Mouse (Mus musculus): Measurements from ENCODE around the gene Rcn2.

Rcn2 gene

DNA sequence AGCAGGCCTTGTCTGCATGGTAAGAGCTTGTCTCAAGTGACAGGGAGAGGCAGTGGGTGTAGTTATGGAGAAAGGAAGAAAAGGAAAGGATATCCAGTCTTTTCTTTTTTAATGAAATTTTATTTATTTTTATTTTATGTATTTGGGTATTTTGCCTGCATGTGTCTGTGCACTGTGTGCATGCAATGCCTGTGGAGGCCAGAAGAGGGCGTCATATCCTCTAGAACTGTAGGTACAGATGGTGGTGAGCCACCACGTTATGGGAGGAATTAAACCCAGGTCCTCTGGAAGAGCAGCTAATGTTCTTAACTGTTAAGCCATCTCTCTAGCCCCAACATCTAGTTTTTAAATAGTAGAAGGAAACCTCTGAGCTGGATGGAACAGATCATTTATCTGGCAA is 50.5 kb downstream of the Rcn2 start:
- no peak for DNase-seq (ENCODE audit: low read depth, low spot score)

DNA sequence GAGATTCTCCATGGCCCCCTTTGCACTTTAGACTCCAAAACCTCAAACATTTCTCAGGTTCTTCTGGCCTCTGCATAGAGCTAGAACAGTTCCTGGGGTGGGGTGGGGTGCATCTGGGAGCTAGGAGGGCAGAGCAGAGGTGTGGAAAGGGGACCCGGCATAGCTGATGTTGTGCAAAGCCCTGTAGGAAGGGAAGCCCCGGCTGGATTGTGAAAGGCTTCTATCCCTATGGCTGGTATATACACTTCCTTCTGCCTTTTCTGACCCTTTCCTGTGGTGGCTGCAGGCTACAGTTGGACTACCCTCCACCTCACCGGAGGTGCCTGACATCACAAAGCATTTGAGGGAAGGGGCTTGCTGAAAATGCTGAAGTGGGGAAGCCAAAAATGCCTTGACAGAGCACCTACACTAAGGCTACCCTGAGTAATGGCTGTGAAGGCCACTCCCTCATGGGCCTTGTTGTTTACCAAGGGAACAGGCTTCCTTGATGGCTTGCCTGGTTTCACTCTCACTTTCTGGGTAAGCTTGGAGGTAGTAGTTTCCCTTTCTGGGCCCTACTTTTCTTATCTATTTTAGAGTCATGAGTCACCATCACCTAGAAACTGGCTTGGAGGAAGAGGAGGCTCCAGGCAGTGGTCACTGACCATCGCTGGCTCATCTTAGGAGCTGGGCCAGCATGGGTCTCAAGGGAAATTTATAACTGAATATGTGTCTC is 56.1 kb downstream of the Rcn2 start:
- DNase-seq (ENCODE audit: low read depth, low spot score) = no peak

DNA sequence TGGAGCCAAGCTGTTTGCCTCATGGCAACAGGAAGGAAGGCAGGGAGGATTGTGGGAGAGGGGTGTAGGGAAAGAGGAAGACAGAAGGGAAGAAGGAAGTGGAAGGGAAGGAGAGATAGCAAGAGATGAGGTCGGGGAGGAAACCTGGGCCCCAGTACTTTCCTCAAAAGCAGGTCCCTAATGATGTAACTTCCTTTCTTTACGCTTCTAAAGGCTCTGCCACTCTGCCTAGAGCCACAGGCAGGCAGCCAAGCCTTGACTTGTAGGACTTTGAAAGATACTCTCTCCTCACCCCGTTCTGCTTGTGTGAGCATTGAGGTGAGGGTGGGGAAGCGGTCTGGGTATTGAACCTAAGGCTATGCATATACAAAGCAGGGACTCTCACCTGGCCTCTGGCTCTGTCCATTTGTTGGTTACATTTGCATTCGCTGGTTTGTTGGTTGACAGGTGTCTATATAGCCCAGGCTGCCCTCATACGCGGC is 58.4 kb downstream of the Rcn2 start:
- no peak for DNase-seq (ENCODE audit: low read depth, low spot score)

DNA sequence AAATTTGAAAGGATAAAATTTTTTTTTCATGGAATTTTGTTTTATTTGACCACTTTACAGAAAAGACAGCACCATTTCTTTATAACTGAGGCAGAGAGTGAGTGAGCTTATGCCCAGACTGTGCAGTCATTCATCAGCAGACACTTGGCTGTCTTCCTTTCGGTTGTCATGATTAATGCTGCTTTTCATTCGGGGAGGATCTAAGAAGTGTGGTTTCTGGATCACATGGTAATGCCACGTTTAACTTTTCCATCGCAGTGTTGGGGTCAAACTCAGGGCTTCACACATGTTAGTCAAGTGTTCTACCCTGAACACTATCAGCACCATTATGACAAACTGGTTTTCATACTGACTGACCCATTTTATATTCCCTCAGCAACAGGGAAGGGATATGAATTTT is 59.4 kb downstream of the Rcn2 start:
- no peak for DNase-seq (ENCODE audit: low read depth, low spot score)

DNA sequence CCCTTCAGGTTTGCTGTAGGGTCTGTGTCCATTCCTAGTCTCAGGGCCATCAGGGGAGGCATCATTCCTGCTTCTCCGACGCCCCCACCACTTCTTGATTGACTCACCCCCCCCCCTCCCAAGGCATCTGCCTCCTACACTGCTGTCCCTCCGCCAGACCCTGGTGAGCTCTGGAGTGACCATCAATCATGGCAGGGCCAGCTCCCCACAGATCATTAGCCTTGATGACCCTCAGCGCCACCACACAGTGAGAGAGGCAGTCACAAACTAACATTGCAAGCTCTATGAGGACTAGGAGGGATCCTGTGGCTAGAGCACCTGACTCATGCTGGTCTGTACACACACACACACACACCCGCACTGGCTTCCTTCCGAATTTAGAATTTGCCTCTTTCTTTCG is 63.3 kb downstream of the Rcn2 start:
- DNase-seq (ENCODE audit: low read depth, low spot score) = no peak

DNA sequence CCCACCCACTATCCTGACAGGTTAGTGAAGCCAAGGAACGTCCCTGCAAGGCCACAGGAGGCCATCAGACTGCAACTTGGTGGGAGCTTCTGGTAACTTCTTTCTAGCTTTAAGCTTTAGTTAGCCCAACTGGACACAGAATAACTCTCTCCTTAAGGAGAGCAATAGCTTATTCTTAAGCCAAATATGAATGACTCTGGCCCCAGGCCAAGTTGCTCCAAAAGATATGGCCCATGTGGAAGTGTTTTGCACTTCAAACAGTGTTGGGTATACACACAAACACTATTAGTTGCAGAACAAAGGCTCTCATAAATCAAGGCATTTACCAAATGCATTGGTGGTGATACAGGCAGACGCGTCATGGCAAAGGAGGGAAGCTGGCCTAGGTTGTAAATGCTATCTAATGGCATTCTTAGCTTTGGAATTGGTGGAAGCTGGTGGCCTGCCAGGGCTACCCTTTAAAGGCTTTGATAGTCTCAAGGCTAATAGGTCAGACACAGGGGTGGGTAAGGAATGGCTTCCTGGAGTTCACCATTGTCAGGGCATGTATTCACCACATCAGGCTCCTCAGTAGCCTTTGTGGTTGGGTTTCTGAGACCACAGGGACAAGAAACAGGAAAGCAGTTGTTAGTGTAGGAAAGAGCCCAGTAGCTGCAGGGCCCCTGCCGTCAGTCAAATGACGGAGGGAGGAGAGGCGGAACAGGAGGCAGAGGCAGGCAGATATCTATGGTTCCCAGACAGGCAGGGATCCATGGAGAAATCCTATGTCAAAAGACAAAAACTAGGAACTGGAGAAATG is 64.8 kb downstream of the Rcn2 start:
- no peak for DNase-seq (ENCODE audit: low read depth, low spot score)

DNA sequence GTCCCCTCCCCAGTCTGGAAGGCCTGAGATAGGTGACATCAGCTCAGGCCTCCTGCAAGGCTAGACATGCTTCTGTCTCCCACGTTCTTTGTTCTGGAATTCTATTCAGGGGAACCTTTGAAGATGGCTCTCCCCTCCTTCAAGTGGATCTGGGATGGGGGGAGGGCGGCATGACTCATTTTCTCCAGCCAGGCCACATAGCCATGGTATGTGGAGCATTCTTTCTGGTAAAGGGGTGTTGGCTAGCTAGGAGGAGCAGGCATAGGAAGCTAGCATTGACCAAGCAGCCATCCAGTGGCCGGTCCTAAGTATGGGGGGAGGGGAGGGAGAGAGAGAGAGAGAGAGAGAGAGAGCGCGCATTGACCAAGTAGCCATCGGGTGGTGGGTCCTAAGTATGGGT is 65.9 kb downstream of the Rcn2 start:
- DNase-seq (ENCODE audit: low read depth, low spot score) = no peak

DNA sequence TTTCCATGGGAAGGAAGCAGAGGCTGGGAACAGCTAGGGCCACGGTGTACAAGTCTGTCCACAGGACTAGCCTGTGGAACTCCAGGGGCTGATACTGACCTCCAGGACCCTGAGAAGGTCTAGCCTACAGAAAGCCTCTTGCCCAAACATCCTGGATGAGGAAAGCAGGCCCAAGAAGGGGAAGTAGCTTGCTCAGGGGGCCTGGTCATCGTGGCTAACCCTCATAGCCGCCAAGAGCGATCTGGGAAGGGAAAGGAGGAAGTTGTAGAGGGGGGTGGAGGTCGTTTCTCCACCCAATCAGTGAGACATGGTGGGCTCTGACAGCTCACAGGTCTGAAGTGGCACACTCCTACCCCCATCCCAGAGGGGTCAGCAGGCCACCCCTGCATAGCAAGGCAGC is 66.5 kb downstream of the Rcn2 start:
- no peak for DNase-seq (ENCODE audit: low read depth, low spot score)
